Mouse (Mus musculus): ENCODE data around the gene Dpp8.

DNA sequence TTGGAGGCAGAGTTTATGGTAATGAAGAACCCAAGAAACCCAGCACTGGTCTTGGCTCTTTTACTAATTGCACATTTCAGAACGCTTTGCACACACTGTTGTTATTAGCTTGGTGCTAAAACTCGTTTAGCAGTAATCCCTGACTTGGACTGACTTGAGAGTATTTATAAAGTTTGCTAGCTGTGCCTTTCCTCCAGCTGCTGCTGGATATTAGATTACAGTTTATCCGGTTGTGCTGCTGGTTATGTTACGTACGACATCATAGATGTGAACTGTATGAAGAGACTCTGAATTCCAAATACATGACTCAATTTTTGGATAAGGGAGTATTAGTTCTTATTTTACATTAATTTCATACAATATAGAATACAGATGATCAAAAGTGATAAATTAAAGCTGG, 17.2 kb downstream of the Dpp8 start:
- no peak for TF ChIP-seq POLR2A (IDR thresholded peaks at IDR 0.05; ENCODE audit: insufficient read depth, low read depth, low read length)
- TF ChIP-seq CTCF (IDR thresholded peaks at IDR 0.05; ENCODE audit: insufficient read depth, low read depth, low read length), result no peak

Measured in olfactory bulb, adult 2 months (tissue).